Mouse (Mus musculus): ENCODE data around the gene Tmem234.
A peak's percentile ranks its signal among the peaks of the same experiment; 100 is the strongest.
"Not testable (repeated sequence)": the region's sequence is repeated elsewhere in the genome, so short reads cannot be mapped to it uniquely, and the experiment has no call there.

Tmem234 gene

DNA sequence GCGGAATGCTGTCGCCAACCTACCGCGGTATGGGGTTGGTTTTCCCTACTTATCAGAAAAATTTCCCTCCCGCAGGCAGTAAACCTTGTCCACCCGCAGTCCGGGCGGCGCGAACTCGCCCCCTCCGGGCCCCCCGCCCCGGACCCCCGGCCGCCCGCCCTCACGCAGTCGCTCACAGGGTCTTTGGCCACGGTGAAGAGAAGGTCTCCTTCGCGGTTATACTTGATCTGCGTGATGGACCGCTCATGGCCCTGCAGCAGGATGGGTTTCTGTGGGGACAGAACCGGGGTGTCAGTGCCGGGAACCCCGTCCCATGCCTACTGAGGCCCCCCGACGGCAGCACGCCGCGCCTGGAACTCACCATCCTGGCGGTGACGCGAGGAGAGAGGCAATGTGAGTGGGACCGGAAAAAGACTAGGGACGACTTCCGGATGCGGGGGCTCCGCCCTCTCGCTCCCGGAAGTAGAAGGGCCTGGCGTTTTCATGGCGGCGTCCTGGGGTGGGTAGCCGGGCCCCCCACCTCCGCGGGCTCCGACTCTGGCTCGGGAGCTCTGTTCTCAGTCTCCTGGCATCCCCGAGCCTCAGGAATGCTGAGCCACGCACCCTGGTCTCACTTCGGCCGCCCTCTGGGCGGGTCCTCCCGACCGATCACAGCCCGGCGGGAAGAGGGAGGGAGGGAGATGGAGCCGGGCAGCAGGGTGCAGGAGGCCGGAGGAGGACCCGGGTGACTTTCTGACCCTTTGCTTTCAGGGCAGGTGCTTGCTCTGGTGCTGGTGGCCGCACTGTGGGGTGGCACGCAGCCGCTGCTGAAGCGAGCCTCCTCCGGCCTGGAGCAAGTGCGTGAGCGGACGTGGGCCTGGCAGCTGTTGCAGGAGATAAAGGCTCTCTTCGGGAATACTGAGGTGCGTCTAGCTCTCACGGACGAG is at the start of gene Tmem234, which contains the start of gene Eif3i:
Tmem234 (plus strand) TSS at position 436 of the 926 bp plus-strand sequence.
Eif3i (minus strand) TSS at position 416 of the 926 bp plus-strand sequence.
- DNase-seq (ENCODE audit: low read depth), result peak; percentile 77

DNA sequence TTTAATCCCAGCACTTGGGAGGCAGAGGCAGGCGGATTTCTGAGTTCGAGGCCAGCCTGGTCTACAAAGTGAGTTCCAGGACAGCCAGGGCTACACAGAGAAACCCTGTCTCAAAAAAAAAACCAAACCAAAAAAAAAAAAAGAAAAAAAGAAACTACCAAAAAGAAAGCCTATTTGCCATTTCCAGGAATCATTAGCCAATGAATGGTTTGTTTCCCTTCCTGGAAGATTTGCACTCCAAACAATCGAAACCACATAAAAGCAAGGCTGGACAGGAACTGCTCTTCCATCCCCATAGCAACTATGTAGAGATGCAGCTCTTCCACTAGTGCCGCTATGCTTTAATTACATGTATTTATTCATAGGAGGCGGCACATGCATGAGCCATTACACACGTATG is 46.0 kb upstream of the Tmem234 start:
- not testable (repeated sequence) for DNase-seq (ENCODE audit: low read depth)

DNA sequence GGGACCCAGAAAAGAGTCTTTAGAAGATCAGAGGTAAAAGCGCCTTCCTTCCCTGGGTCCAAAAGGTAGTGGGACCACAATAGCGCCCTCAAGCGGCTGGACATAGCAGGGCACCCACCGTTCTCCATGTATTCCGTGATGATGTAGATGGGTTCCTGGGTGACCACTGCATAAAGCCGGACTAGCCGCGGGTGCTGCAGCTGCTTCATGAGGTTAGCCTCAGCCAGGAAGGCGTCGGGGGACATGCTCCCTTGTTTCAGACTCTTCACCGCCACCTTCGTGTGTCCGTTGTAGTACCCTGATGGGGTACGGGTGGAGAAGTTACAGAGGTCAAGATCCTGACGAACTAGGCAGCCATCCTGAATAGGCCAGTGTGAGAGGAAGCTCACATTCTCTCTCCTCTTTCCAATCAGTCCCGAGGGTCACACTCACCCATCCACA is 45.0 kb upstream of the Tmem234 start:
- DNase-seq (ENCODE audit: low read depth), result peak; percentile 59

GRCm38 (mm10) chr4:129555862-129556531 is 44.5 kb upstream of the Tmem234 start:
- DNase-seq (ENCODE audit: low read depth), result no peak

DNA sequence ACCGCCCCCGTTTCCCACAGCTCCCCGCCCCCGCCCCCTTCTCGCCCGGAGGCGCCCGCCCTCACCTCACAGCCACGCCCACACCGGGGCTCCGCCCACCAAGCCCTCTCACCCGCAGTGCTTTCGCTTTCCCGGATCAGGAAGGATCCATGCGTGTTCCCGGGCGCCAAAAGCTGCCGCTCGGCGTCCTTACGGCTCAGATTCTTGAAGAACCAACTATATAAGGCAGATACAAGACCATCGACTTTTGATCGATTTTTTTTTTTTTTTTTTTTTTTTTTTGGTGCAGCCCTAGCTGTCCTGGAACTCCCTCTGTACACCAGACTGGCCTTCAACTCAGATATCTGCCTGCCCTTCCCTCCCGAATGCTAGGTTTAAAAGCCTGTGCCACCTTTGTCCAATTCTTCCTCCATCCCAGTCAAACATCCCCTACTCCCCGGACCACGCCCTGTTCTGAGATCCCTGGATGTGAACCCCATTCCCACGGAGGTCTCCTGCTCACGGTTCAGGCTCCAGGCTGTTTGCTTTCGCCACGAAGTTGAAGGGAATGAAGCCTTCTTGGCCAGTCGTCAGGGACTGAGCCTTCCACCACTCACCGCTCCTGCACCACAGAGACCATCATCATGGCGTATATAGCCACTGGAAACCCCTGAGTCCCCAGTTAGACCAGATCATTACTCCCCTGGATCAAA is 43.8 kb upstream of the Tmem234 start:
- peak; percentile 83 for DNase-seq (ENCODE audit: low read depth)

- no peak for DNase-seq (ENCODE audit: low read depth)
These were observed 43.1 kb upstream of the Tmem234 start for GRCm38 (mm10) chr4:129557256-129557808.

DNA sequence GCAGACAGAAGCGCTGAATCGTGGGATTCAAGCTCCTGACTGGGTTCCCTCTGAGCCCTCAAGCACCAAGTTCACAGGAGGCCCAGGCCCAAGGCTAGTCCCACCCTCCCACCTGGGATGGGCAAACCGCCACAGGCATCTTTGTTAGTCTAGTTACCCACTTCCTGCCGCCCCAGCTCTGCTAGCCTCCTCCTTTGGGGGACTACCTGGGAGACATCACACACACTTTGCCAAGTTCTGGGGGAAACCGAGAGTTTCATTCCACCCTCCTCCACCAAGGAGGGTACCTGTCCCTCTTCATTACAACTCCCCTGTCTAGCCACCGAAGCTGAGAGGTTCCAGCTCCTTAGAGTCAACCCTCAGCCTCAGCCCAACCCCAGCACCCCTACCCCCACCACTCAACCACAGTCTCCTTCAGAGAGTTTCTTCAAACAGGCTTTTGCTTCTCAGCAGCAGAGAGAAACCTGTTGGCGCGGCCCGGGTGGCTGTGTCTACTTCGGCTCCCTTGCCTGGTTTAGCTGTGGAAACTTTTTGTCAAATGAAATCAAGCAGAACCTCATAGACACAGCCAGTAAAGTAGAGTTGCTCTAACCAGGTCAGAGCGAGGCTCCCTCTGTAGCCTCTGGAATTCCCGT is 42.0 kb upstream of the Tmem234 start:
- DNase-seq (ENCODE audit: low read depth), result no peak

- DNase-seq (ENCODE audit: low read depth), result no peak
These were observed 39.3 kb upstream of the Tmem234 start for GRCm38 (mm10) chr4:129561184-129561583.

DNA sequence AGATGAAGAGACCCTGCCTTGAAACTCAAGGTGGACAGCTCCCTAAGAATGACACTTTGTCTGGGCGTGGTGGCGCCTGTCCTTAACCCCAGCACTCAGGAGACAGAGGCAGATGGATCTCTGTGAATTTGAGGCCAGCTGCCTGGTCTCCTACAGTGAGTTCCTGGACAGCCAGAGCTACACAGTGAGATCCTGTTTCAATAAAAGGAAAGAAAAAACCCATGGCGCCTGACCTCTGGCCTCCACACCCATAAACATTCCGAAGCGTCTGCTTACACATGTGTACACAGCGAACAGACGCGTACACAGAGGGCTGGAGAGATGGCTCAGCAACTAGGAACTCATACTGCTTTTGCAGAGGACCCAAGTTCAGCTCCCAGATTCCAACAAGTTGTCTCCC is 36.8 kb upstream of the Tmem234 start:
- no peak for DNase-seq (ENCODE audit: low read depth)

DNA sequence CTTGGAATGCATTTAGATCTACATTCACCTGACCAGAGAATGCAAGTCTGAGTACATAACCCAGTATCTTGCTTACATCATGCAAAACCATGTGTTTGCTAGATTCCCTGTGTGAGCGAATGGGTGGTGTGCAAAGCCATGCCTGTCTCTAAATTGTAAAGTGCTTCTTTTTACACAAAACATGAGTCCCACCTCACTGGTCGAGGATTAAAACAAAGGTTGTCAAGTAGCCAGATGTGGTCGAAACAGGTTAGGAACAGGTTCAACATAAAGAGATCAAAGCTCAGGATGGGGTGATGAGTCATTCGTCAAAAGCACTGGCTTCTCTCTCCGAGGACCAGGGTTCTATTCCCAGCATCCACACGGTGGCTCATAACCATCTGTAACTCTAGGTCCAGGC is 35.3 kb upstream of the Tmem234 start:
- DNase-seq (ENCODE audit: low read depth), result no peak

DNA sequence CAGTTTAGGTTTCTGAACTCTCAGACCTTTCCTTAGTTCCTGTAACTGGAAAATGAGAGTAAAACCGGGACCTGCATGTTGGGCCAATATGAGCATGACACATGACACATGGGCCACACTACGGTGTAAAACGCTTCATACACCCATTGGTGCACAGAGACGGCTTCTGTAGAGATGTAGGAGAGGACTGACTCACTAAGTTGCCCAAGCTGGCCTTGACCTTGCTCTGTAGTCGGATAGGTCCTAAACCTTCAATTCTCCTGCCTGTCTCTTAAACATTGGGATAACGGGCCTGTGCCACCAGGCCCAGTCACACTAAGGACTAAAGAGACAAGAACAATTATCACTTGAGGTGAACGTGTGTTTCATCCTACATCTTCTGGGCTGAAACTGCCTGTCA is 32.1 kb upstream of the Tmem234 start:
- DNase-seq (ENCODE audit: low read depth), result no peak

GRCm38 (mm10) chr4:129570028-129570427 is 30.4 kb upstream of the Tmem234 start:
- no peak for DNase-seq (ENCODE audit: low read depth)

DNA sequence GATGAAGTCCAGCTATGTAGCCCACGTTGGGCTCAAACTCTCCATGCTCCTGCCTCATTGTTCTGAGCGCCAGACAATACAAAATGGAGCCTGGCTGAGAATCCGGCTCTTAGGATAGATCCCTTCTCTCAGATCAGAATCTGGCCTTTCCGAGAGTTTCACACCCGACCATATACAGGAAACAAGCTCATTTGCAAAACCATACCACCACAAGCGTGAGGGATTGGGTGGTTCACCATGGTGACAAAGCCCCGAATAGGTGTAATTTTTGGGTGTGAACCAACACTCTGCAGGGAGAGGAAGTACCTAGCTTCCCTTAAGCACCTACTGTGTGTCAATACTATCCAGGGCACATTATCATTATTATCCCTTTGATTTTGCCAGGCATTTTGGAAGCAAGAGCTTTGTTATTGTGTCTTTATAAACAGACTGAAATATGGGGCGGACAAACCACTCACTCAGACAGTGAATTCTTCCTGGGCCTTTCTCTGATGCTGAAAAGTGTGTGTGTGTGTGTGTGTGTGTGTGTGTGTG is 28.9 kb upstream of the Tmem234 start:
- DNase-seq (ENCODE audit: low read depth), result no peak

DNA sequence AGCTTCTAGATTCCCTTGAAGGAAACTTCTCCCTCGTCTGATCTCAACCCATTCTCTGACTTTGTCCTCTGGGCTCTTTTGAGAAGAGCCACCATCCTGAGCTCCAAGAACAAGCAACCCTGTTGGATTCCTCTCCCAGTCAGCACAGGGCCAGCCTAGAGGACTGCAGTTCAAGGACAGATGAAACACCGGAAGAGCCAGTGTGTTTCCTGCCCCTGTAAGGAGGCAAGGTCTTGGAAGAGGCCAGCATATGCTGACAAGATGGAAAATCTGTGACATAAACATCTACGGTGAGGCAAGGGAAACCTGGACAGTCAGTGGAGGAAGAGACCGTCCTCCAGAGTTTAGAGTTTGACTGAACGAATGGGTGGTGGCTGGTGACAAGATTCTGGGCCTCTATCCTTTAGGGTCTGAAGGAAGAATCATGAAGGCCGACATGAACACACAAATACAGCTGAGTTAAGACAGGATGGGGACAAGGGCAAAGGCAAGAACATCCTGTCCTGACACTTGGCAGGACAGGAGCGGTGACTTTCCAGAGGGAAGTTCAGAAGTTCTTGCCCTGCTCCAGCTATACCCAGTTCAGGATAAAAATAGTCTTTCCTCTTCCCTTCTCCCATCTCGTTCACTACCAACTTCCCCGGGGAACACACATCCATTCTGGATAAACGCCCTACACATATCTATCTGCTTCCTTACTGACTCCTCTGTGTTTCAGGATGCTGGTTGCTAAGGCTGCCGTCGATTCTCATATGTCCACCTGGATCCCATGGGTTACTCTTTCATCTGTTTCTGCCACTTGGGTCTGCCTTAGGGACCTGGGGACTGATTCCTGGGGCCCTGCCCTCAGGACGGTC is 28.0 kb upstream of the Tmem234 start:
- no peak for DNase-seq (ENCODE audit: low read depth)

GRCm38 (mm10) chr4:129573093-129573370 is 27.4 kb upstream of the Tmem234 start:
- DNase-seq (ENCODE audit: low read depth), result no peak

GRCm38 (mm10) chr4:129573430-129573829 is 27.0 kb upstream of the Tmem234 start, which contains the start of gene Lck:
Gene Lck (minus strand): TSS chr4:129573641.
- DNase-seq (ENCODE audit: low read depth), result no peak

DNA sequence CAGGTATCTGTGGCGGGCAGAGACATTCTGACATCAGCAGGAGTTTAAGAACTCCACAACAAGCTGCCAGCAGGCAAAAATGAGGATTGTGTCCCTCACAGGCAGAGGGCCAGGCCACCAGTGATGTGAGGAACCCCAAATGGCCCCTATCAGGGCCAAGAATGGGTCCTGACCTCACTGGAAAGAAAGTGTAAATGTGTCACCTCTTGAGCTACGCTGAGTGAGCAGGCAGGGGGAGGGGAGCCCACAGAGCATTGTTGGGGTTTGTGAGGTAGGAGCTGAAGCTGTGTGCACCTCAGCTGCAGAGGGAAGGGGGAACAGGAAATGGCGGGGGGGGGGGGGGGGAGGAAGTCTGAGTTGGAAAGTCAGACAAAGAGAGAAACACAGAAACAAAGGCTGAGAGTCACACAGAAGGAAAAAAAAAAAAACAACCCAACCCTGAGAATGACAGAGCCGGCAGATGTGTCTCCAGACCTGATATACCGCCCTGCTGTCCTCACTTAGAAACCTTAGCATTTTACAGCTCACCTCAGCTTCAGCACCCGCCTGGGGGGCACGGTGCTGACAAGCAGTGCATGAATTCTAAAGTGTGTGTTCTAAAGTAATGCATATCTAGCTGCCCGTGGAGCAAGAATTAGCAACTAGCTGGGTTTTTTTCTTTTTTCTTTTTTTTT is 25.2 kb upstream of the Tmem234 start:
- peak; percentile 77 for DNase-seq (ENCODE audit: low read depth)

DNA sequence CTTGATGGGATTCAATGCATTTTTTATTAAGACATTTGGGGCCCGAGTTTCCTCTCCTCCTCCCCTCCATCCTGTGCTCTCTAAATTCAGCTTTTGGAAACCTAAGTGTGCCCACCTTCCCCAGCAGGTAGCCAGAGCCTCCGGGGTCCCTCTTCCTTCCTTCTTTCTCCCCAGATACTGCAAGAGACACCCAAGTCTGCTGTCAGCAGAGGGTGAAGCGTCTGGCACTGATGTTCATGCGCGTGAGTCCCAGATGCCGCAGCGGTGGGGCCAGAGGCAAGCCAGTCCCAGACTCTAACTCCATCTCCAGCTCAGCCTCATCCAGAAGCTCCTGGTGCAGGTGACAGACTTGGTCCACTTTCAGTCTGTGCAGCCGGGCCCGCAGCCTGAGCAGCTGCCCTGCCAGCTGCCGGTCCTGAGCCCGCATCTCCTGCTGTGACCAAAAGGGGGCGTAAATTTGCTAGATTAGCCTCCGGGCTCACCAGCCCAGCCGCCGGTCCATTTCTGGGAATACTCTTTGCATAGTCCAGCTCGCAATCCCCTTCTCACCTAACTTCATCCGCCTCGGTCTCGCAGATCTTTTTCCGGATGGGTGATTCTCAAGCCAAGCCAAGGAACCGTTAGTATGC is 23.5 kb upstream of the Tmem234 start:
- no peak for DNase-seq (ENCODE audit: low read depth)

DNA sequence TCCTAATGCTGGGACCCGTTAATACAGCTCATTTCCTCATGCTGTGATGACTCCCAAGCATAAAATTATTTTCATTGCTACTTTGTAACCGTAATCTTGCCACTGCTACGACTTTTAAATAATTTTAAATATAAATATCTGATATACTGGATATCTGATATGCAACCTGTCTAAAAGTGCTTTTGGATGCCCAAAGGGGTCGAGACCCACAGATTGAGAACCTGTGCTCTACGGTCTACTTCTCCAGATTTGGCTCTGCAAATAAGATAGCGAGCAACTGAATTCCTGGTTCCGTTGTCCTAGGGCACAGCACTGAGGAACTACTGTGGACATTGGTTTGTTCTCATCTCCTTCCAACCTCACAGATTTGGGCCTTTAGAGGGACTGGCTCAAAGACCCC is 22.8 kb upstream of the Tmem234 start:
- DNase-seq (ENCODE audit: low read depth), result no peak

DNA sequence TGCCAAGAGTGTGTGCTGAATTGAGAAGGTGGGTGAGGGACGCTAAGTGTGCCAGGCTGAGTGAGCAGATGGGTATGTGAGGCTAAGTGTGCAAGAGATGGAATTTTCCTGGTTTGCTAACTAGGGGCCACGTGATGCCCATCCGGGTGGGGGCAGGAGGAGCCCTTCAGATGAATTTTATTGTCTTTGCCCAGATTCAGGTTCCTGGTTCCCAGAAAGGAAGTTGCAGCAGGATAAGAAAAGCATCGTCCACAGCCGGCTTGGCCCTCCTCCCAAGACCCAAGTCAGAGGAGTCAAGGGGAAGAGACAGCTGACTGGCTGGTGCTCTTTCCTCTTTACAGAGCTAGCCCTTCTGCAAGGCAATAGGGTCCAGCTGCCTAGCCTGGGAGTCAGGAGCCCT is 22.0 kb upstream of the Tmem234 start, which contains the start of gene Fam167b:
Fam167b (minus strand) TSS at position 84 of the 400 bp plus-strand sequence.
- no peak for DNase-seq (ENCODE audit: low read depth)
